Mouse (Mus musculus): ENCODE data around the gene Rpl36.

DNA sequence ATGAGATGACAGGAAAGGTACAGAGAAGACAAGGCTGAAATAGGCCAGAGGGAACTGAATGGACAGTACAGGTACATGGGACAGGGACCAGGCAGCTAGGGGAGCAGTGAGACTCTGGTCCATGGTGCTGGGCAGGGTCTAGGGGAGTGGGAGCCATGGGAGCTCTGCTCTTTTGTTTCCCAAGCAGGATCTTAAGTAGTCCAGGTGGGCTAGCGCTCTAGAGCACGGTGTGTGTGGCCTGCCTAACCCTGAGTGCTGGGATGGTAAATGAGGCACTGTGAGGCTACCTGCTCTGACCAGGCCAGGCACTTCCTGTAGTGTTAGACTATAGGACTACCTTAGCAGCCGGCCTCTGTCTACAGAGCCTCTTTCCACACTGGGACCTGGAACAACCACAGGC is 3.5 kb downstream of the Rpl36 start:
- no peak for TF ChIP-seq CTCF (IDR thresholded peaks at IDR 0.05; ENCODE audit: control insufficient read depth, insufficient read depth, insufficient read length)
- TF ChIP-seq CEBPB (IDR thresholded peaks at IDR 0.05; ENCODE audit: low read depth): no peak

Data from C2C12 (cell line).